Mouse (Mus musculus) retina, postnatal 1 day (tissue): ENCODE results near the gene Glud1.
"Not testable (repeated sequence)": the region's sequence is repeated elsewhere in the genome, so short reads cannot be mapped to it uniquely, and the experiment has no call there.

Experiments
- DNase-seq: peaks from one replicate; pipeline ENCODE4 v3.0.0-alpha.2; 2012

Gene Glud1

GRCm38 (mm10) chr14:34354456-34354855 is 43.9 kb downstream of the Glud1 start:
- DNase-seq = no peak

- no peak for DNase-seq
Observed at GRCm38 (mm10) chr14:34355301-34355700, 44.8 kb downstream of the Glud1 start, which contains the start of gene Fam25c. Gene Fam25c (minus strand): TSS chr14:34355433.

GRCm38 (mm10) chr14:34357671-34358455 is 47.3 kb downstream of the Glud1 start:
- DNase-seq = no peak

DNA sequence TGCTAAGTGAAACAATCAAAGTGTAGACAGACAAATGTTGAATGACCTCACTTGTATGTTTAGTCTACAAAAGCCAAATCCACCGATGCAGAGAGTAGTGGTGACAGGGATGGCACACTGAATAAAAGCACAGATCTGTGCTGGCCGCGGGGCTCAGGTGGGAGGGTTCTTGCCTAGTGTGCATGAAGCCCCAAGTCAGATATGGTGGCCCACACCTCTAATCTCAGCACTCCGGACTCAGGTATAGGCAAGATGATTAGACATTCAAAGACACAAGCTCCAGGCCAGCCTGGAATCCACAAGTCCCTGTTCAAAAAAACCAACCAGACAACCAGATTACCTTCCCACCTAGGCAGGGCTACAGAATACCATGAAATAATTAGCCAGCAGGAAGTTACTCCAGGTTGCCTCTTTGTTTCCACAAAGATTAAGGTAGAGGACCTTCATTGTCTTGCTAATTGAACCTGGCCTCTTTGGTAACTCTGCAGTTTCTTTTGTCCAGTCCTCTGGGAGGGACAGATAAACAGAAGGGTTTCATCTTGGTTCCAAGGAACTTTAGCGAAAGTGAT is 49.2 kb downstream of the Glud1 start:
- DNase-seq = no peak

GRCm38 (mm10) chr14:34360251-34360650 is 49.7 kb downstream of the Glud1 start:
- no peak for DNase-seq

GRCm38 (mm10) chr14:34362135-34362534 is 51.6 kb downstream of the Glud1 start:
- no peak for DNase-seq

DNA sequence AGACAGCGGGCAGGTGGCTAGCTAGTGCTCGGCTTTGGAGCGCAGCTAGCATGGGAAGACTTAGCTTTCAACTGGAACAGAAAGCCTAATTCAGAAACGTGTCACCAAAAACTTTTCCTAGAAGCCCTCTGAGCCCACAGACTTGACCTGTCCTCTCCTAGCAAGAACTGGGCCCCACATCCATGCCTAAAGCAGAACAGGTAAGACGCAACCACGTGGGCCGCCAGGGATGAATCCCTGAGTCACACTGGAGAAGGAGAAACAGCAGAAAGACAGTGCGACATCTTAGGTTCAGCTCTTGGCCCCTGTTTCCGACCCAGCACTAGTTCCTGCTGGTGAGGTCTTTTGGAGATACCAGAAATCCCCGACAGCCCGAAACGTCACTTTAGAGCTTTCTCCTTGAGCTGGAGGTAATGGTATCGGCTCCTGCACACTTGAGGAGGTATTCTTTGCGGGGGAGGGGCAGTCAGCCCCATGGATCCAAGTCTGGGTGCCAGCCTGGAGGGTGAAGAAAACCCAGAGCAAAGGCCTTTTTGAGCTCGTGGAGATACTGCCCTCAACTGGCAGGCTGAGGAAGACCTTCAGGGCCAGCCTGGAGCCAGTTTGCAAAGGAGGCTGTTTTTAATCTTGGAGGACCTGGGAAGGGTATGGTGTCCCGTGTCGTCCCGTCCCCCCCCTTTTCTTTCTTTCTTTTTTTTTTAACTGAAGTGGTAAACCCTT is 52.4 kb downstream of the Glud1 start:
- DNase-seq = peak; percentile 81

- DNase-seq = peak; percentile 74
Observed at GRCm38 (mm10) chr14:34363490-34364253, 53.1 kb downstream of the Glud1 start.

DNA sequence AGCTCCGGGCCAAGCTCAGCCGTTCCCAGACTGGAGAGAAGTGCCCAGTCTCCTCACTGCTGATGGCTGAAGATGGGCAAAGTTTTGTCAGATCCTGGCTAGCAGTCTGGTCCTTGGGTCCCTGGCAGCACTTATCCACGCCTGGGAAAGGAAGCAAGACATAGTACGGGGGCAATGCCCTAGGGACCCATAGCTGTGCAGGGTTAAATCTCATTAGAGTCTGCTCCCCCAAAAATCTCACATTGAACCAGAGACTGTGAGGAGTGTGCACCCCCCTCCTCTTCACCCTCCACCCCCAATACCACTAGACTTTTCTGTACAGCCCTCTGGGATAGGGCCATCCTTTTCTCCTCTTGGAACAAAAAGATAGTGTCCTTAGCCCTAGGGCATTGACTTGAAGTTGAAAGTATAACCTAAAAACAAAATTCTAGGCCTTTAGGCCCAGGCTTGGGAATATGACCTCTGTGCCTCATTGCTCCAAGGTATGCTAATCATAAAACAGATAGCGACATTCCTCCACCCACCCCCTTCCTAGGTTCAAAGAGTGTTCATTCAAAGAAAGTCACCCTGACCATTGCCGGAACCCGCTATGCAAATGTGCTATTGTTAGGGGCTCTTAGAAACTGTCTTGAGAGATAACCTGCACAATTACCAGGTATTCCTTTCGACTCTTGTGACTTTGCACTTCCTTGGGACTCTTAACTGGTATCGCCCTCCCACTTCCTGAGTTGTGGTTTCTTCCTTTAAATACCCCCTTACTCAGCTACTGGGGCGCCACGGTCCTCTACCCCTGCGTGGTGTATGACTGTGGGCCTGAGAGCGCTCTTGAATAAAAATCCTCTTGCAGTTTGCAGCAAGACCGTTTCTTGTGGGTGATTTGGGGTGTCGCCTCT is 54.0 kb downstream of the Glud1 start:
- DNase-seq = not testable (repeated sequence)

DNA sequence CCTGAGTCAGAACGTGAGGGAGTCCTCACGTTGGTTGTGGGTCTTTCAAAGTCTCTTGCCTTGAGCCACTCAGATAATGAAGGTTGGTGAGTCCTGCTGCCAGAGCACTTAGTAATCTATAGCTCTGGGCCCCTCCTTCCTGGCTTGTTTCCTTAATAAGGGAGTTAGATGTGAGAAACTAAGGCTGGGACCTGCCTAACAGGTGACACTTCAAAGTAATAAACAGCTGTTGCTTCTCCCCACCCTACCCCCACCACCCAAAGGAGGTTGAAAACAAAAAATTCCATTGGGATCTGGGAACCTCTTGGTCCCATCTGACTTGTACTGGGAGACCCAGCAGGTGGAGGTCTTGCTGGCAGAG is 54.6 kb downstream of the Glud1 start:
- DNase-seq = no peak

GRCm38 (mm10) chr14:34370203-34370602 is 59.7 kb downstream of the Glud1 start:
- DNase-seq = no peak

GRCm38 (mm10) chr14:34370921-34371320 is 60.4 kb downstream of the Glud1 start:
- DNase-seq = no peak

DNA sequence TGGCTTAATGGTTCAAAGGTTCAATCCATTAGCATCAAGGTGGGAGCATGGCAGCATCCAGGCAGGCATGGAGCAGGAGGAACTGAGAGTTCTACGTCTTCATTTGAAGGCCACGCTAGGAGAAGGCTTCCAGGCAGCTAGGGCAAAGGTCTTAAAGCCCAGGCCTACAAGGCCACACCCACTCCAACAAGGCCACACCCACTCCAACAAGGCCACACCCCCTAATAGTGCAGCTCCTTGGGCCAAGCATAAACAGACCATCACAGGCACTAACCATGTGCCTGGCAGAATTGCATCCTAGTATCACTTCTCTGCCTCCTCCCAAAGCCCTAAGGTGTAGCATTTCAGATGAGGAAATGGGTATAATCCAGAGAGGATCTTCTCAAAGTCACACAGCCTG is 61.2 kb downstream of the Glud1 start:
- no peak for DNase-seq

- peak; percentile 64 for DNase-seq
Observed at GRCm38 (mm10) chr14:34372646-34373045, 62.1 kb downstream of the Glud1 start.

DNA sequence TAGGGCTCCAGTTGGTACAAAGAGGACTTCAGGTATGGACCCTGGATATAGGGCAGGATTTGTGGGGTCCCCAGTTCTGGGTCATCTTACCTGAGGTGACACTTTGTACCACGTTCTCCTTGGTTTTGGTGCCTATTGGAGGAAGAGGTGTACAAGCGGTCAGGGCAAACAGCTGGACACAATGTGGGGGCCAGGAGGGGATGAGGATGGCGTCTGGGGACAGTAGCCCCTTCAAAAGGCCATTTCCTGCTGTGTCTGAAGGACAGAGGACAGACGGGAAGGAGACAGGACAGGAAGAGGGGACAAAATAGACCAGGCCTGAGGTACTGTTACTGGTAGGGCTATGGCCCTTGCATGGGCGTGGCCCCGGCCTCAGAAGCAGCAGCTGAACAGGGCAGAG is 63.1 kb downstream of the Glud1 start:
- no peak for DNase-seq

DNA sequence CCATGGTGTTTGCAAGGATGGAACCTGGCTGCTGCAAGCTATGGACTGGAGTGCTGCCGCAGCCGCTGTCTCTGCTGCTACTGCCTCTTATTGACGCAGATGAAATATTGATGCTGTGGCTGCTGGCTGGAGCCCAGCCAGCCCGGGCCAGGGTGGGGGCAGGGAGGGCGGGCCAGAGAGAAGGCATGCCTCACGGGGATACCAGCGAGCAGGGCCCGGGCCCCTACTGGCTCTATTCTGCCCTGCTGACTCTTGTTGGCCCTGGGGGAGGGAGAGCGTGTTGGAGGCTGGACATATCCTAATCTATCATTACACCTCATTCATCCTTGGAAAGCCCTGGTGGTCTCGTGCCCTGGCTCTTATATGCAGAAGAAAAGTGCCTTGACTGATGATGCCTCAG is 64.0 kb downstream of the Glud1 start, which contains the start of gene Sncg:
TSS of gene Sncg (minus strand) at position 213 of the 400 bp plus-strand sequence.
- DNase-seq = peak; percentile 35

DNA sequence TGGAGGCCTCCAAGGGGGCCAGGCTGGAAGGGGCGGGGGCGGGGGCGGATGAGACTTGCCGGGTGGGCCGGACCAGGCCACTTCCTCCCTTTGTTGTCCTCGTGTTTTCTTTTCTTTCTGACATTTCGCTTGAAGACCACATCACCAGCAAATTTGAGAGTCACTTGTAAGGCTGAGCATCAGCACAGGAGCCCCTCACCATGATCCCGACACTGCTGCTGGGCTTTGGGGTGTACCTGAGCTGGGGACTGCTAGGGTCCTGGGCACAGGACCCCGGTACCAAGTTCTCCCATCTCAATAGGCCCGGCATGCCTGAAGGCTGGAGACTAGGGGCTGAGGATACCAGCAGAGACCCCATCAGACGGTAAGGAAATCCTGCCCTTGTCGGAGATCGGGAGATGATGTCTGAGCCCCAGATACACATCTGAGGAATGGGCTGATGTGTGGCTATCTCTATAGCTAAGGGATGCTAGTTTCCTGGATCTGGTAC is 64.9 kb downstream of the Glud1 start, which contains the start of gene Mmrn2:
TSS of gene Mmrn2 (plus strand) at position 51 of the 490 bp plus-strand sequence.
- no peak for DNase-seq

DNA sequence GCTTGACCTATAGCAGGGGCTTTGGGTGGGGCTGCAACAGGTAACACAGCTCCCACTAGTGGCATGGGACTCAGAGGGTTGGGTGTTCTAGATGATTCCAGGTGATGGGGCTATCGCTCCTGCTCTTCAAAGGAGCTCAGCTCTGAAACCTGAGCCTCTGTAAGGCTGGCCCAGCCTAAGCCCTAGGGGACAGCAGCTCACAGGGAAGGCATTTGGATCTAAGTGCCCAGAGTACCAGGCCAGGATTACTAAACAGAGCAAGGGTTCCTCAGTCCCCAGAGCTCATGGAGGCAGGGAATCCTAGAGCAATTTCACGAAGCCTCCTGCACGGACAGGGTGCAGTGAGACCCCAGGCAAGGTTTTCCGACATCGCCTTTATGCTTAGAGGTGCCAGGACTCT is 65.4 kb downstream of the Glud1 start:
- no peak for DNase-seq

- no peak for DNase-seq
Observed at GRCm38 (mm10) chr14:34377121-34377520, 66.6 kb downstream of the Glud1 start.

DNA sequence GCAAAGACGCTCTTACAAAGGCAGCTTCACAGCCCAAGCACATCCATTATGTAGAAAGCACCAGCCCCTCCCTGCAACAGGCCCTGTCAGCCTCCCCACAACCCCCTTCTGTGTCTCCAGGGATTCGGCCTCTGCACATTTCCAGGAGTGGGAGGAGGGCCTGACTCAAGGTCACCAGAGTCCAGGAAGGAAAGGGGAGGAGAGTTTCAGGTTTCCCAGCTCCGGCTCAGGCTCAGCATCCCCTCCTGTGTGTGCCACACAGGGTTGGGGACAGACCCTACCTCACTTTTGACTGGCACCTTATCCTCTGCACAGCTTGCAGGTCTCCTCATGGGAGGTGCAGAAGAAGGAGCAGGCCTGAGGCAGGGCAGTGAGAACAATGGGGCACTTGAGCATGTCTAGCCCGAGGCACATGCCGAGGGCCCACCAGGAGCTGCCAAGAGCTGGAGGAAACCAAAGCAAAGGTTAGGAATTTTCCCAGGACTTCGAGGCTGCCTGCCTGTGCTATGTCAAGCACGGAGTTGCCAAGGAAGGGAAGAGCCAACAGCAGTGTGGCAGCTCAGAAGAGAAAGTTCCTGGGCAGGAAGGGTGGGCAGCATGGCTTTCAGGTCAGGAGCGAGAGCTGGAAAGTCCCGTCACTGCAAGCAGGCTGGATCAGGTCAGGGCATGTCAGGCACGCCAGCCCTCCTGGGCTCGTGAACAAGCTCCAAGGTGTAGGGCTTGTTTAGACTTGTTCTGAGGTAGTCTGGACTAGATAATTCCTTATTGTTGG is 68.2 kb downstream of the Glud1 start:
- DNase-seq = peak; percentile 40
